35 mouse cellular contexts compared by ENCODE assay signal in the genomic region with DNA sequence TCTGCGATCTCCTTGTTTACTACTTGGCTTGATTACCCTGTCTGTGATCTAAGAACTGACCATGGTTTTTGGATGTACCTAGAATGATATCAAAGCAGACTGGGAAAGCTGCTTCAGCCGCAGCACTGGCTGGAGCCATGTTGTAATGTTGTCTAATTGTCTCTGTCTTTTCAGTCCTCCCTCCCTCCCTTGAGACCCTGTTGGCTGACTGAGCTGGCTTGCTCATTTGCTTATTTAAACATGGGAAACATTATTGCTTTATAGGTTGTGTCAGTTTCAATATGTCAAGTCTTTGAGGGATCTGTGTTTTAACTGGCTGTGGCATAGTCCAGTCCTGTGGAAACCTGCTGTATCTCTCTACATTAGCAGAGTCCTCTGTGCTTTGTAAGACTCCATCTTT.
A peak's percentile ranks its signal among the peaks of the same experiment; 100 is the strongest.
DNase-seq lines count a peak whose midpoint lies in the region; ATAC-seq and TF ChIP-seq lines count a peak whose summit lies in the region.
"Had no signal": no experiment of that assay in that cellular context is flagged by ENCODE, and none has a peak within 500 bp of the region (broad histone marks: within the 10 kb centered on the region; RNA-seq: fewer than 3 reads in every experiment).

No protein-coding gene starts in this region.

- no peaks in the 10 kb centered on the region for H3K27me3 ChIP-seq in heart, embryonic 10.5 days (ENCODE audit: insufficient read depth, poor library complexity, severe bottlenecking)
- no peaks in the 10 kb centered on the region for H3K27me3 ChIP-seq in midbrain, embryonic 13.5 days
- H3K27me3 ChIP-seq in midbrain, embryonic 10.5 days (ENCODE audit: low read depth, poor library complexity, severe bottlenecking), result no peaks in the 10 kb centered on the region
- H3K27me3 ChIP-seq in hindbrain, embryonic 15.5 days, result no peaks in the 10 kb centered on the region
- H3K27me3 ChIP-seq in midbrain, postnatal 0 days (ENCODE audit: insufficient read depth, low read length), result no peaks in the 10 kb centered on the region
- H3K27me3 ChIP-seq: embryonic facial prominence, embryonic 15.5 days; forebrain, embryonic 12.5 days; kidney, embryonic 15.5 days; liver, embryonic 12.5 days; megakaryocyte, embryonic 14.5 days had no signal

- no peak for ATAC-seq in midbrain, embryonic 13.5 days
- no peak for ATAC-seq in hindbrain, embryonic 15.5 days (ENCODE audit: low FRiP score, low read depth)
- ATAC-seq in midbrain, postnatal 0 days (ENCODE audit: low FRiP score), result no peak
- ATAC-seq: forebrain, postnatal 0 days; inflammation-experienced regulatory T-cells, adult 6 months; liver, embryonic 12.5 days; liver, postnatal 0 days; lung, postnatal 0 days had no signal

- no peak overlapping the region for H3K9ac ChIP-seq in midbrain, embryonic 13.5 days (replicated peaks)
- H3K9ac ChIP-seq in hindbrain, embryonic 15.5 days, result no peak overlapping the region
- no peak overlapping the region for H3K9ac ChIP-seq in midbrain, postnatal 0 days (replicated peaks; ENCODE audit: low read length, poor library complexity, severe bottlenecking)
- H3K9ac ChIP-seq: embryonic facial prominence, embryonic 15.5 days; forebrain, embryonic 12.5 days; forebrain, postnatal 0 days; kidney, embryonic 15.5 days; liver, embryonic 12.5 days; liver, postnatal 0 days had no signal

- no peak overlapping the region for H3K4me2 ChIP-seq in midbrain, embryonic 13.5 days (replicated peaks)
- H3K4me2 ChIP-seq in hindbrain, embryonic 15.5 days, result no peak overlapping the region
- H3K4me2 ChIP-seq in midbrain, postnatal 0 days (ENCODE audit: low read depth, low read length, poor library complexity, severe bottlenecking), result no peak overlapping the region
- H3K4me2 ChIP-seq: embryonic facial prominence, embryonic 15.5 days; forebrain, embryonic 12.5 days; heart, embryonic 11.5 days; kidney, embryonic 15.5 days; liver, embryonic 12.5 days had no signal

- TF ChIP-seq CTCF in midbrain, postnatal 0 days (IDR thresholded peaks at IDR 0.05), result no peak

- peak; percentile 18 for DNase-seq in heart, adult 11 months
- no peak for DNase-seq in heart, embryonic 10.5 days (ENCODE audit: low spot score)
- DNase-seq in midbrain, embryonic 10.5 days (ENCODE audit: low spot score), result no peak
- DNase-seq in midbrain, postnatal 0 days (ENCODE audit: low spot score), result peak; percentile 54
- DNase-seq in lung, adult 18-20 months, result no peak
- DNase-seq in right cerebral cortex, postnatal 36 days (ENCODE audit: low spot score in 2 of 2), result no peak
- DNase-seq: adrenal gland, postnatal 14 days; cerebellum, adult 18-20 months; cerebellum, postnatal 25 days; forebrain, postnatal 0 days; gastrocnemius, postnatal 14 days; heart, postnatal 36 days; kidney, adult 11 months; kidney, postnatal 36 days; liver, postnatal 0 days; lung, postnatal 4 days; right cerebral cortex, postnatal 25 days; spleen, adult 18-20 months; thymus, adult 18-20 months; thymus, postnatal 25 days had no signal

- H3K9me3 ChIP-seq in heart, embryonic 10.5 days, result no peaks in the 10 kb centered on the region
- no peaks in the 10 kb centered on the region for H3K9me3 ChIP-seq in midbrain, embryonic 13.5 days
- no peaks in the 10 kb centered on the region for H3K9me3 ChIP-seq in midbrain, embryonic 10.5 days (replicated peaks)
- no peaks in the 10 kb centered on the region for H3K9me3 ChIP-seq in hindbrain, embryonic 15.5 days
- no peaks in the 10 kb centered on the region for H3K9me3 ChIP-seq in midbrain, postnatal 0 days (ENCODE audit: low read length)
- H3K9me3 ChIP-seq: embryonic facial prominence, embryonic 10.5 days; embryonic facial prominence, embryonic 15.5 days; forebrain, embryonic 12.5 days; kidney, embryonic 15.5 days; liver, embryonic 12.5 days had no signal

- no peaks in the 10 kb centered on the region for H3K36me3 ChIP-seq in heart, embryonic 10.5 days
- H3K36me3 ChIP-seq in midbrain, embryonic 13.5 days, result no peaks in the 10 kb centered on the region
- no peaks in the 10 kb centered on the region for H3K36me3 ChIP-seq in midbrain, embryonic 10.5 days
- H3K36me3 ChIP-seq in hindbrain, embryonic 15.5 days, result no peaks in the 10 kb centered on the region
- H3K36me3 ChIP-seq in midbrain, postnatal 0 days (ENCODE audit: insufficient read depth, low read length), result no peaks in the 10 kb centered on the region
- H3K36me3 ChIP-seq: embryonic facial prominence, embryonic 10.5 days; embryonic facial prominence, embryonic 15.5 days; forebrain, embryonic 12.5 days; G1E; kidney, embryonic 15.5 days; liver, embryonic 12.5 days had no signal

- H3K4me1 ChIP-seq in heart, embryonic 10.5 days, result no peaks in the 10 kb centered on the region
- H3K4me1 ChIP-seq in midbrain, embryonic 13.5 days (replicated peaks), result peaks cover 10% of the 10 kb centered on the region; the same call in 1 of the 2 replicates
- H3K4me1 ChIP-seq in midbrain, embryonic 10.5 days, result no peaks in the 10 kb centered on the region
- 0 out of 2 replicates have a peak, but pooled peaks cover 10% of the 10 kb centered on the region for H3K4me1 ChIP-seq in hindbrain, embryonic 15.5 days (replicated peaks)
- H3K4me1 ChIP-seq in midbrain, postnatal 0 days (ENCODE audit: insufficient read depth, low read length), result 0 out of 2 replicates have a peak, but pooled peaks cover 6% of the 10 kb centered on the region
- H3K4me1 ChIP-seq: embryonic facial prominence, embryonic 10.5 days; embryonic facial prominence, embryonic 15.5 days; forebrain, embryonic 12.5 days; kidney, embryonic 15.5 days; liver, embryonic 12.5 days; megakaryocyte, embryonic 14.5 days had no signal

- 68% methylated on average over 2 of the region's 2 CpGs for WGBS in heart, embryonic 10.5 days
- 66% methylated on average over 2 of the region's 2 CpGs for WGBS in midbrain, embryonic 13.5 days
- 80% methylated on average over 2 of the region's 2 CpGs for WGBS in midbrain, embryonic 10.5 days
- WGBS in hindbrain, embryonic 15.5 days, result 63% methylated on average over 2 of the region's 2 CpGs
- 55% methylated on average over 2 of the region's 2 CpGs for WGBS in midbrain, postnatal 0 days

- no peak overlapping the region for H3K27ac ChIP-seq in heart, embryonic 10.5 days
- H3K27ac ChIP-seq in midbrain, embryonic 13.5 days, result peak overlapping the region; percentile 59
- no peak overlapping the region for H3K27ac ChIP-seq in midbrain, embryonic 10.5 days (replicated peaks)
- H3K27ac ChIP-seq in hindbrain, embryonic 15.5 days (replicated peaks), result peak overlapping the region; percentile 20; the same call in 1 of the 2 replicates
- no peak overlapping the region for H3K27ac ChIP-seq in midbrain, postnatal 0 days (ENCODE audit: low read depth, low read length)
- H3K27ac ChIP-seq: embryonic facial prominence, embryonic 10.5 days; embryonic facial prominence, embryonic 15.5 days; forebrain, embryonic 12.5 days; kidney, embryonic 15.5 days; layer of hippocampus, adult 2 months; left cerebral cortex, adult 2 months; liver, embryonic 12.5 days; stomach, postnatal 0 days had no signal

- H3K4me3 ChIP-seq in heart, embryonic 10.5 days, result no peak overlapping the region
- H3K4me3 ChIP-seq in midbrain, embryonic 13.5 days (replicated peaks), result no peak overlapping the region
- H3K4me3 ChIP-seq in midbrain, embryonic 10.5 days, result no peak overlapping the region
- H3K4me3 ChIP-seq in hindbrain, embryonic 15.5 days, result no peak overlapping the region
- H3K4me3 ChIP-seq in midbrain, postnatal 0 days (ENCODE audit: low read depth, low read length), result no peak overlapping the region
- H3K4me3 ChIP-seq: embryonic facial prominence, embryonic 10.5 days; embryonic facial prominence, embryonic 15.5 days; forebrain, embryonic 12.5 days; kidney, embryonic 15.5 days; layer of hippocampus, adult 2 months; left cerebral cortex, adult 2 months; liver, embryonic 12.5 days; megakaryocyte, embryonic 14.5 days had no signal

Comparison
In these comparisons a context has a peak if more than half of its experiments do, and no peak if none do; other contexts are left out.
1. DNase-seq: peak in heart, adult 11 months (single experiment) and midbrain, postnatal 0 days (single experiment); none in heart, embryonic 10.5 days (single experiment), midbrain, embryonic 10.5 days (single experiment), lung, adult 18-20 months (0 of 2) and right cerebral cortex, postnatal 36 days (0 of 2).
2. H3K27ac ChIP-seq: peak in midbrain, embryonic 13.5 days (single experiment) and hindbrain, embryonic 15.5 days (single experiment); none in heart, embryonic 10.5 days (single experiment), midbrain, embryonic 10.5 days (single experiment) and midbrain, postnatal 0 days (single experiment).